Mouse (Mus musculus) ovary, postnatal 14 days (tissue): ENCODE data around the gene Mphosph8.

Experiments
- DNase-seq: peaks from one replicate; pipeline ENCODE4 v3.0.0; 2022; ENCODE audit warnings: low spot score

Gene Mphosph8

GRCm38 (mm10) chr14:56667969-56668802 lies at the start of gene Mphosph8:
Gene Mphosph8 (plus strand): TSS chr14:56668248.
- peak; percentile 98 for DNase-seq

DNA sequence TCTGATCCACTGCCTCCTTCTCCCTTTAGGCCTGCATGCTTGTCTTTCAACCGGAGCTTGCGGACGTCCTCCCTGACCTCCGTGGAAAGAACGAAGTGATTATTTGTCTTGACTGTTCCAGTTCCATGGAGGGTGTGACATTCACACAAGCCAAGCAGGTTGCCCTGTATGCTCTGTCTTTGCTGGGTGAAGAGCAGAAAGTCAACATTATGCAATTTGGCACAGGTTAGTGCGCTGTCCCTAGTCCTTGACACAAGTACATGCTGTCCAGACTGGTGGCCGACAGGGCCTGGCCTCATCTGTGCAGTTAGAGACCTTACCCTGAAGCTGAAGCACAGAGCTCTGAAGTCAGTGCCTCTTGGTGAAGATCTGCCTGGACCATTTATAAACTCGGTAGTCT lies 47.6 kb upstream of the Mphosph8 start:
- no peak for DNase-seq

DNA sequence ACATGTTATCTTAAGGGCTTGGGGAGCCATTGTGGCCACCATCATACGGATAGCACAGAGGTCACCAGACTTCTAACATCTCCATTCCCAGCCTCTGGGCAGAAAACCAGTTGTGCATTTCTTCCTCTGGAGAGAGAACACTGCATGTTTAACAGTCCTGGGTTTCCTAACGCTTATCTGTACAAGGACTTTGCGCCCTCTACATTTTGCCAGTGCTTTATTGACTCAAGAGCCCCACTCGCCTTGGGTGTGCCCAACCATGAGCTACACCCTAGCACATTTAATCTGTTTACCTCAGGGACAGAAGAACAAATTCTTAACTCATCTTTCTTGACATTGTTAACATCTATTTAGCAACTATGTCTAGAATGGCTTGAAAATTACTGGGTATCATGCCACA lies 41.8 kb upstream of the Mphosph8 start:
- DNase-seq, result no peak

DNA sequence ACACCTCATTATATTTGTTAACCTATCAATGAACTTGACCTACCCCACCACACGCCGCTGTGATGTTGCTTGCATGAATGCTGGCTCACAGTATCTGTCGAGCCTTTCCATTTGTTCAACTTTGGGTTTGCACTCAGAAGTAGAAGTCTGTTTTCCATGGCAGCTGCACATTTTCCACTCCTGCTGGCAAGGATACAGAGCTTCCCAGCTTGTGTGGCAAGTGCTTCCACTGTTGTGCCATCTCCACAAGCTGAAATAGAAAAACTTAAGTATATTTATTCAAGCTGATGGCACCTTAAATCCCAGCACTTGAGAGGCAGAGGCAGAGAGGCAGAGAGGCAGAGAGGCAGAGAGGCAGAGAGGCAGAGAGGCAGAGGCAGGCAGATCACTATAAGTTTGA lies 39.7 kb upstream of the Mphosph8 start:
- DNase-seq, result no peak

- no peak for DNase-seq
These were observed 36.9 kb upstream of the Mphosph8 start for GRCm38 (mm10) chr14:56631109-56631508.

GRCm38 (mm10) chr14:56647206-56647605 lies 20.8 kb upstream of the Mphosph8 start:
- no peak for DNase-seq

- DNase-seq, result no peak
These were observed 18.6 kb upstream of the Mphosph8 start for GRCm38 (mm10) chr14:56649448-56649847.

DNA sequence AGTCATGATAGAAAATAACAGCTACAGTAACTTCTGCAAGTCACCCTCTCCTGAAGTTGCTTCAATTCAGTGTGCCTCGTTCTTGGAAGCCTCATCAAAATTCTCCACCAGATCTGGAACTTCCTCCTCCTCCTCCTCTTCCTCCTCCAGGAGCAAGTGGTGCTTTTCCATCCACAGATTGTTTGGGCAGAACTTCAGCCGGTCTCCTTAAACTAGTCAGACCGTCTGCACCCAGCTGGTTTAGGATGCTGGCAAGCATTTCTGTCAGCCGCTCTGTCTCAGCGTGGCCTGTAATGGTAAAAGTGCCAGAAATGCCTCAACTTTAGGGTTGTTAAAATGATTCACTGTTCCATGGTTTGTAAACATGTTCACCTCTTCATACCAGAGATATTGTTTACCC lies 2.4 kb upstream of the Mphosph8 start:
- DNase-seq, result no peak

DNA sequence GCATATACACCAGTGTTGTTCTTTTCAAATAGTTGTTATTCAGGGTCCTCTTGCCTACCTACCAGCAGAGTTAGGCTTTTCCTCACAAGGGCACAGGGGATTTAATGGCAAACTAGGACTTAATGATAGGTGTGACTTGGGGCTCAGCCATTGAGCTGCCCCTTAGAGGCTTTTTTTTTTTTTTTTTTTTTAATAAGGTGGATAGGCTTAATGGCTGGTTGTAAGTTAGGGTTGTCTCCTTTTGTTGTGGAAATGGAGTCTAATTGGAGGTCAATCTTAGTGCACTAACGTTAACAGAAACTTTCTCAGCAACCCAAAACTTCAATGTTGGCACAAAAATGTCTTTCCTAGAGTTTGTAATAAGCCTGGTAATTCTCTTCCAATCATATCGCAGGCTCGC lies 1.1 kb upstream of the Mphosph8 start:
- no peak for DNase-seq

DNA sequence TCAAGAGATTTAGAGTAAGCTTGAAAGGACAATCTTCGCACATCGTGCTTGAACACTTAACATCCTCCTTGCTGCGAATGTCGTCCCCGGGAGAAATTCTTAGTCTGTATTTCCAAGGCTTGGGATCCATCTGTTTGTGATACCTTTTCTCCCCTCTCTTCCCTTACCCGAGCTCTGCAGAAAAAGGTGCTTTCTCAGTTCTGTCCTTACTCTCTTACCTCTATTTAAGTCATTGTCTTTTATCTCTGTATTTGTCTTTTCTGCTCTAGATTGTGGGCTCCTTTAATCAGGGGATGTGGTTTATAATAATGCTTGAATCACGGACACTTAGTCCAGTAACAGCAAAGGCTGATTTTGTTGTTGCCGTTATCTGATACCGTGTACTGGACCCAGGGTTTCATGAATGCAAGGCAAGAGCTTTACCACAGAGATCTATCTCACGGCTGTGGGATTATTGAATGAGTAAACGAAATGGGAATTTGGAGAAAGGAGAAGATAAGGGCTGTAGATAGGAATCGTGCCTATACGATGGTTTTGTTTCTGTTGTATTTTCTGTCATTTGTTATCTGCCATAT lies 1.1 kb downstream of the Mphosph8 start:
- DNase-seq, result no peak

DNA sequence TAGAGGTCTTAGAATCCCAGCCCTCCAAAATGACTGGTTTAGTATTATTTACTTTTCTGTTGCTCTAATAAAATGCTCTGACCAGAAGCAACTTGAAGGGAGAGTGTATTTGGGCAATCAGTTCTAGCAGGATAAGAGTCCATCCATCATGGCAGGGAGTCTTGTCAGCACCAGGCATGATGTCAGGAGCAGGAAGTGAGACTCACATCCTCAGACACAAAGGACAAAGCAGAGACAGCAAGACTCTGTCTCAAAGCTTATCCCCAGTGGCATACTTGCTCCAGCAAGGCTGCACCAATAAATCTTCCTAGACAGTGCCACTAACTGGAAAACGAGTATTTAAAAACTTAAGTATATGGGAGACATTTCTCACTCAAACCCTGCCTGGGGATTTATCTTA lies 17.4 kb downstream of the Mphosph8 start:
- DNase-seq, result no peak

GRCm38 (mm10) chr14:56689116-56689515 lies 21.1 kb downstream of the Mphosph8 start:
- no peak for DNase-seq

- DNase-seq, result no peak
These were observed 21.7 kb downstream of the Mphosph8 start for GRCm38 (mm10) chr14:56689766-56690165.

DNA sequence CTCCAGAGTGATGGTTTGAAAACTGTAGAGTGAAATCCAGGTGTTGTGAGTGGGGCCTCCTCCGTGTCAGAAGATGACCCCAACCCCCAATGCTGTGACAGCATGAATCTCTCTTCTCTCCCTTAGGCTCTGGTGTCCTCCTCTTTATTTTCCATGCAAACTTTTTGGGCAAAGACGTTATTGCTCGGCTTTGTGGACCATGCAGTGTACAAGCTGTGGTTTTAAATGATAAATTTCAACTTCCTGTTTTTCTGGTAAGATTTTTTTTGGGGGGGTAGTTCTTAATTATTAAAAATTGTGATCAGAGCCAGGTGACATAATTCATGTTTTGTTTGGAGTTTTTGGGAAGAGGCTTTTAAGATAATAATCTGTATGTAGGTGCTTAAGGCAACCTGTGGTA lies 27.4 kb downstream of the Mphosph8 start:
- DNase-seq, result no peak

DNA sequence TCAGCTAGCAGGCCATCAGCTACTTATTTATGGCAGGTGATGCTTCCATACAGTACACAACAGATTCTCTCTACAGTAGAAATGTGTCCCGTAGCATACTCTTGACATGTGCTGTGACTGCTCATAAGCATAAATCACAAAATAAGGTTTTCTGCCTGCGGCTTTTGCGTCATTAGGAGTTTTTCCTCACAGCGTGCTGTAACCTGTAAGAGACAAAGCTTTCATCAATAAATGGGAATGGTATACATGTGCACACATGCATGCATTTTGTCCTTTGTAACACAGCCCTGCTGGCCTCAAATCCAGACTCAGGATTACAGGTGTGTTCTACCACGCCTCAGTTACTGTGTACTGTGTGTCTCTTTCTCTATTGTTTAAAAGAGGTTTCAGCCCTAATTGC lies 29.8 kb downstream of the Mphosph8 start:
- no peak for DNase-seq

- no peak for DNase-seq
These were observed 34.6 kb downstream of the Mphosph8 start for GRCm38 (mm10) chr14:56702644-56703043.

GRCm38 (mm10) chr14:56705687-56706086 lies 37.6 kb downstream of the Mphosph8 start:
- no peak for DNase-seq

- no peak for DNase-seq
These were observed 58.4 kb downstream of the Mphosph8 start for GRCm38 (mm10) chr14:56726493-56726892.

- DNase-seq, result no peak
These were observed 72.1 kb downstream of the Mphosph8 start for GRCm38 (mm10) chr14:56740175-56740574.
